Comparison of ENCODE assay signal across 18 mouse cellular contexts in the genomic region with DNA sequence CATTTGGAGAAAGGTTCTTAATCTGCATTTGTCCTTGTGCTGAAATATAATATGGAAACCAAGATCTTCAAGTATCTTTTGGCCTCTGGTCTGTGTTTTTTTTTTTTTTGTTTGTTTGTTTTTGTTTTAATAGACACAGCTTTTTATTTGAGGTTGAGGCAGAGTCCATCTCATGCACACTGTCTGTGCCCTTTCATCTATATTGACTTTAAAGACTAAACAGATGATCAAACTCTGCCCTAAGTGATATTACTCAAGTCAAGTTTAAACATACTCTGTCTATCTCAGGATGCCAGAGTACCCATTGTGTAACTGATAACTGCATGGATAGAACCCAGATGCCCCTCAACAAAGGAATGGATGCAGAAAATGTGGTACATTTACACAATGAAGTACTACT.
A peak's percentile ranks its signal among the peaks of the same experiment; 100 is the strongest.
DNase-seq lines count a peak whose midpoint lies in the region; ATAC-seq and TF ChIP-seq lines count a peak whose summit lies in the region.
"Had no signal": no experiment of that assay in that cellular context is flagged by ENCODE, and none has a peak within 500 bp of the region (broad histone marks: within the 10 kb centered on the region; RNA-seq: fewer than 3 reads in every experiment).

No protein-coding gene starts in this region.

- no peak overlapping the region for H3K4me2 ChIP-seq in liver, postnatal 0 days (ENCODE audit: low read depth, low read length)

- TF ChIP-seq POLR2A in liver, adult 2 months (IDR thresholded peaks at IDR 0.05; ENCODE audit: extremely low read depth, insufficient read depth, low read length): no peak

- DNase-seq in liver, adult 2 months (ENCODE audit: extremely low read depth, low read depth, low spot score): peak; percentile 92
- DNase-seq in liver, postnatal 0 days: no peak
- DNase-seq: adrenal gland, adult 2 months; adrenal gland, adult 8-10 months; adrenal gland, postnatal 10 days; adrenal gland, postnatal 14 days; adrenal gland, postnatal 25 days; adrenal gland, postnatal 36 days; B cell, adult 2 months; cerebellum, adult 11 months; cerebellum, adult 11-12 months; cerebellum, adult 18-20 months; cerebellum, adult 2 months had no signal

- no peak for TF ChIP-seq CTCF in liver, adult 2 months (IDR thresholded peaks at IDR 0.05; ENCODE audit: low read depth, low read length)
- no peak for TF ChIP-seq CTCF in liver, postnatal 0 days (IDR thresholded peaks at IDR 0.05; ENCODE audit: low read depth)

- H3K9me3 ChIP-seq in liver, postnatal 0 days (ENCODE audit: low read length): no peaks in the 10 kb centered on the region

- H3K4me3 ChIP-seq in liver, adult 2 months (ENCODE audit: insufficient read depth, low read depth, low read length): no peak overlapping the region
- no peak overlapping the region for H3K4me3 ChIP-seq in liver, postnatal 0 days (ENCODE audit: low read depth, low read length)

- no peak overlapping the region for H3K9ac ChIP-seq in liver, adult 2 months (ENCODE audit: low read depth, low read length)
- H3K9ac ChIP-seq in liver, postnatal 0 days (replicated peaks): no peak overlapping the region

- no peaks in the 10 kb centered on the region for H3K27me3 ChIP-seq in liver, adult 2 months (ENCODE audit: control insufficient read depth, insufficient read depth, low read length)
- no peaks in the 10 kb centered on the region for H3K27me3 ChIP-seq in liver, postnatal 0 days (ENCODE audit: insufficient read depth, low read length)
- H3K27me3 ChIP-seq: CH12.LX, Patski had no signal

- H3K27ac ChIP-seq in liver, adult 2 months (replicated peaks; ENCODE audit: insufficient read depth, low read depth, low read length): no peak overlapping the region
- no peak overlapping the region for H3K27ac ChIP-seq in liver, postnatal 0 days (ENCODE audit: low read depth)

- ATAC-seq in liver, postnatal 0 days: no peak
- ATAC-seq: activated CD4-positive, CD25-positive, alpha-beta regulatory T cell, adult 4 months; CD4-positive, CD25-positive, alpha-beta regulatory T cell, adult 4 months; Patski had no signal

- no peaks in the 10 kb centered on the region for H3K79me2 ChIP-seq in liver, adult 2 months (ENCODE audit: control insufficient read depth, insufficient read depth, low read length)

- H3K36me3 ChIP-seq in liver, adult 2 months (ENCODE audit: control insufficient read depth, insufficient read depth, low read length): no peaks in the 10 kb centered on the region
- H3K36me3 ChIP-seq in liver, postnatal 0 days (replicated peaks; ENCODE audit: insufficient read depth, low read length): no peaks in the 10 kb centered on the region
- H3K36me3 ChIP-seq: G1E had no signal

- no peaks in the 10 kb centered on the region for H3K4me1 ChIP-seq in liver, adult 2 months (ENCODE audit: control insufficient read depth, insufficient read depth, low read length)
- H3K4me1 ChIP-seq in liver, postnatal 0 days (ENCODE audit: insufficient read depth): no peaks in the 10 kb centered on the region

- TF ChIP-seq EP300 in liver, postnatal 0 days (IDR thresholded peaks at IDR 0.05; ENCODE audit: low read depth): no peak
